Mouse (Mus musculus) heart, embryonic 15.5 days (tissue): ENCODE measurements around the gene Nsg1. TPM values are rescaled to one million over a fixed set of nuclear protein-coding genes. Genes with fewer than 3 reads are reported as not detected.

Experiments
- ATAC-seq: fragments of 200-750 bp; cut with Nextera tagmentation; replicated peaks from 2 replicates; pipeline ENCODE4 v1.8.0; 2017; ENCODE audit warnings: low read depth, moderate TSS enrichment; ENCODE audit not compliant: insufficient number of reproducible peaks, insufficient read depth, low FRiP score
- H3K27ac ChIP-seq: fragments of 300-500 bp; sonication (generic); 2 replicates; pipeline ENCODE4 v1.5.1; 2015; ENCODE audit warnings: mild to moderate bottlenecking, inconsistent platforms
- H3K27me3 ChIP-seq: fragments of 300-500 bp; sonication (generic); 2 replicates; pipeline ENCODE4 v1.6.1; 2015; ENCODE audit warnings: inconsistent platforms
- H3K36me3 ChIP-seq: fragments of 300-500 bp; sonication (generic); 2 replicates; pipeline ENCODE4 v1.6.1; 2015; ENCODE audit warnings: mild to moderate bottlenecking, inconsistent platforms
- H3K4me1 ChIP-seq: fragments of 300-500 bp; sonication (generic); replicated peaks from 2 replicates; pipeline ENCODE4 v1.6.1; 2015; ENCODE audit warnings: inconsistent platforms
- H3K4me2 ChIP-seq: fragments of 300-500 bp; sonication (generic); 2 replicates; pipeline ENCODE4 v1.6.1; 2015; ENCODE audit warnings: inconsistent platforms, mild to moderate bottlenecking, moderate library complexity
- H3K4me3 ChIP-seq: fragments of 300-500 bp; sonication (generic); 2 replicates; pipeline ENCODE4 v1.5.1; 2015; ENCODE audit warnings: mild to moderate bottlenecking, inconsistent platforms
- H3K9ac ChIP-seq: fragments of 300-500 bp; sonication (generic); 2 replicates; pipeline ENCODE4 v1.6.1; 2015; ENCODE audit warnings: mild to moderate bottlenecking, inconsistent platforms
- H3K9me3 ChIP-seq: fragments of 300-500 bp; sonication (generic); replicated peaks from 2 replicates; pipeline ENCODE4 v1.6.1; 2016; ENCODE audit warnings: inconsistent platforms
- WGBS: fragments of 180-500 bp; shearing (Covaris S2); methylation state at CpG from one replicate; pipeline ENCODE4 v1.1.7; 2015; ENCODE audit warnings: mixed read lengths; 5-methylcytosine and 5-hydroxymethylcytosine counted together
- polyA plus RNA-seq: library from polyadenylated mRNA; unstranded; fragments of >200 nt; fragmentation: Nextera tagmentation; extraction: Ambion mirVana; gene quantifications from 2 replicates; pipeline ENCODE4 v1.2.1, GENCODE M21; 2015

Gene Nsg1
- polyA plus RNA-seq, 1 experiment from 2014 or later, result 15.3 TPM

DNA sequence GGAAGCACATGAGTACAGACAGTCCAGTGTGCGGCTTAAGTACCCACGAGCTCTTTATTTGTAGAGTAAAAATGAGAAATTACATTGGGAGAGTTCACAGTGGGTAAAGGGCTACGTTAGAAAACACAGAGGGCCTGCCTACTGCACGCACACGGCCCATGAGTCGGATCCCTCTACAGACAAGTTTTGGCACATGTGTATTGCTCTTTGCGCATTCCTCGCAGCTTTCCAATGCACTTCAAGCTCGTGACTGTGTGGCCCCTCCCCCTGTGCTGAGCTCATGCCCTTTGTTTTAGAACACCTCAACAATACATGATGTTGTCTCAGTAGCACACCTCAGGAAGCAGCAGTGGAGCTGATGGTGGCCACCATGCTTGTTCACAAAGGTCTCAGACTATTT is 22.5 kb downstream of the Nsg1 start:
- ATAC-seq, result no peak
- Histone ChIP-seq H3K4me3 (no peak overlapping the region), H3K4me2 (no peak overlapping the region)

GRCm38 (mm10) chr5:38136247-38136646 is 23.5 kb downstream of the Nsg1 start:
- H3K4me2 ChIP-seq, result no peak overlapping the region
- H3K9me3 ChIP-seq, result no peaks in the 10 kb centered on the region
- H3K9ac ChIP-seq, result no peak overlapping the region
- H3K36me3 ChIP-seq, result peaks cover 8% of the 10 kb centered on the region; the same call in 1 of the 2 replicates
- no peaks in the 10 kb centered on the region for H3K4me1 ChIP-seq
- ATAC-seq, result no peak; the same call in 1 of the 2 replicates
- WGBS, result 90% methylated on average over 9 of the region's 9 CpGs
- no peak overlapping the region for H3K4me3 ChIP-seq
- H3K27me3 ChIP-seq, result no peaks in the 10 kb centered on the region
- H3K27ac ChIP-seq, result no peak overlapping the region

More for the DNA sequence above, 22.5 kb downstream of the Nsg1 start:
- no peaks in the 10 kb centered on the region for H3K4me1 ChIP-seq
- peaks cover 8% of the 10 kb centered on the region; the same call in 1 of the 2 replicates for H3K36me3 ChIP-seq
- no peak overlapping the region for H3K9ac ChIP-seq
- 81% methylated on average over 9 of the region's 9 CpGs for WGBS
- no peaks in the 10 kb centered on the region for H3K27me3 ChIP-seq
- H3K27ac ChIP-seq, result no peak overlapping the region
- H3K9me3 ChIP-seq, result no peaks in the 10 kb centered on the region

GRCm38 (mm10) chr5:38129339-38129738 is 30.4 kb downstream of the Nsg1 start:
- Histone ChIP-seq H3K27ac (no peak overlapping the region), H3K4me2 (no peak overlapping the region), H3K4me3 (no peak overlapping the region), H3K9ac (no peak overlapping the region), H3K27me3 (no peaks in the 10 kb centered on the region), H3K9me3 (no peaks in the 10 kb centered on the region), H3K36me3 (peaks cover 3% of the 10 kb centered on the region; the same call in 1 of the 2 replicates), H3K4me1 (no peaks in the 10 kb centered on the region)
- 69% methylated on average over 2 of the region's 2 CpGs for WGBS
- ATAC-seq, result no peak

- H3K4me1 ChIP-seq, result peaks cover 2% of the 10 kb centered on the region; the same call in 1 of the 2 replicates
- H3K4me2 ChIP-seq, result no peak overlapping the region
- H3K9ac ChIP-seq, result no peak overlapping the region
- 66% methylated on average over 13 of the region's 13 CpGs for WGBS
- H3K36me3 ChIP-seq, result peaks cover 8% of the 10 kb centered on the region; the same call in 1 of the 2 replicates
- H3K4me3 ChIP-seq, result no peak overlapping the region
- no peak for ATAC-seq
- H3K9me3 ChIP-seq, result no peaks in the 10 kb centered on the region
- H3K27me3 ChIP-seq, result no peaks in the 10 kb centered on the region
- no peak overlapping the region for H3K27ac ChIP-seq
These were observed 33.0 kb downstream of the Nsg1 start for GRCm38 (mm10) chr5:38126519-38127306.

DNA sequence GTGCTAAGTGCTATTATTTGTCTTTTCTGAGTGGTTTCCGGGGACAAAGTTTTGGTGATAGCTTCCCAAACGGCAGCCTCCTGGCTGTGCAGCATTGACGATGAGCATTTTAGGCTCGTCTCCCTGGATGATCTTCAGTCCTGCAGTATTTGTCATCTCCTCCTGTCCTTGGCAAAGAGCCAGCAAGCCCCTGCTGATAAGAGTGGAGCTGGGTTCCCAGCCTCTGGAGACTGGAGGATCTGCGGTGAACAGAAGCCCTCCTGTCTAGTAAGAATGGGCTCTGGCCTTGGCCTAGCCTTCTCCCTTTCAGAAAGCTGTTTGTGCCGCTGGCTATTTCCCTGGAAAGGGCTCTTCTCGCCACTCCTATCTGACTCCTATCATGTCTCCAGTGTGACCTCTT is 38.0 kb downstream of the Nsg1 start:
- H3K4me2 ChIP-seq, result no peak overlapping the region
- no peaks in the 10 kb centered on the region for H3K9me3 ChIP-seq
- H3K4me3 ChIP-seq, result no peak overlapping the region
- H3K27ac ChIP-seq, result no peak overlapping the region
- H3K4me1 ChIP-seq, result peaks cover 5% of the 10 kb centered on the region; the same call in 1 of the 2 replicates
- H3K27me3 ChIP-seq, result no peaks in the 10 kb centered on the region
- ATAC-seq, result peak; percentile 33; the same call in 1 of the 2 replicates
- 34% methylated on average over 7 of the region's 7 CpGs for WGBS
- no peak overlapping the region for H3K9ac ChIP-seq
- H3K36me3 ChIP-seq, result 0 out of 2 replicates have a peak, but pooled peaks cover 5% of the 10 kb centered on the region

DNA sequence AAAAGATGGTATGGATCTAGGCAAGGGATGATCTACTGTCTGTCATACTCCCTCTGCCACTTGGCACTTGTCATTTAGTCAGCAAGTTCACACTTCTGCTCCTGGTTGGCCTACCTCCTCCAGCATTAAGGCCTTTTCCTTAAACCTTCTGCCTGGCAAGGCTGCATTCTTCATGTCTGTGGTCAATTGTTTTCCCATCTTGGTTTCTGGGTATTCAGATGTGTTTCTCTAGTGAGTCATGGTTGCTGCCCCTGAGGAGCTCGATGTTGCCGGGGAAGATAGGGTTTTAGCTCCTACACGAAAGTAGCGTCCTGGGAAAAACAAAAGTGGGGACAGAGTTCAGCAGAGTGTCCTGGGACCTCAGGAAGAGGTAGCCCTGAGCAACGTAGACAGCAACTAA is 40.4 kb downstream of the Nsg1 start:
- H3K4me1 ChIP-seq, result peaks cover 5% of the 10 kb centered on the region; the same call in 1 of the 2 replicates
- no peaks in the 10 kb centered on the region for H3K27me3 ChIP-seq
- no peak overlapping the region for H3K27ac ChIP-seq
- H3K36me3 ChIP-seq, result 0 out of 2 replicates have a peak, but pooled peaks cover 5% of the 10 kb centered on the region
- no peak overlapping the region for H3K9ac ChIP-seq
- H3K9me3 ChIP-seq, result no peaks in the 10 kb centered on the region
- H3K4me3 ChIP-seq, result no peak overlapping the region
- no peak for ATAC-seq
- WGBS, result 78% methylated on average over 5 of the region's 5 CpGs
- H3K4me2 ChIP-seq, result no peak overlapping the region

- H3K4me1 ChIP-seq, result peaks cover 5% of the 10 kb centered on the region; the same call in 1 of the 2 replicates
- H3K27ac ChIP-seq, result no peak overlapping the region
- 90% methylated on average over 1 of the region's 1 CpGs for WGBS
- H3K9ac ChIP-seq, result no peak overlapping the region
- no peaks in the 10 kb centered on the region for H3K27me3 ChIP-seq
- no peaks in the 10 kb centered on the region for H3K36me3 ChIP-seq
- no peak for ATAC-seq
- H3K4me3 ChIP-seq, result no peak overlapping the region
- no peak overlapping the region for H3K4me2 ChIP-seq
- no peaks in the 10 kb centered on the region for H3K9me3 ChIP-seq
These were observed 42.7 kb downstream of the Nsg1 start for GRCm38 (mm10) chr5:38117056-38117455.

DNA sequence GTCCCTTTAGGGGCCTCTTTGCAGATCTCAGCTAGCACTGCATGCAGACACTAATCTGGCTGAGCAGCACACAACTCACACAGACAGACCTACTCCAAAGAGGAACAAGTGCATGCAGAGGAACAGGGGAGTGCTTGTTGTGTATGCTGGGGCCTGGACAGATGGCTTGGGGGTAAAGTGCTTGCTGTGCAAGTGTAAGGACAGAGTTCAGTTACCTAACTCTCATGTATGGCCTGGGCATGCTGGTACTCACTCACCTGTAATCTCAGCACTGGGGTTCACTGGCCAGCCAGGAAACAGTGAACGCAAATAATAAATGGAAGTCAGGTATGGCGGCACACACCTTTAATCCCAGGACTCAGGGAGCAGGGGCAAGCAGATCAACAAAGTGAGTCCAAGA is 45.2 kb downstream of the Nsg1 start:
- no peaks in the 10 kb centered on the region for H3K27me3 ChIP-seq
- no peaks in the 10 kb centered on the region; the same call in 1 of the 2 replicates for H3K36me3 ChIP-seq
- no peak overlapping the region for H3K4me3 ChIP-seq
- no peaks in the 10 kb centered on the region for H3K4me1 ChIP-seq
- H3K9me3 ChIP-seq, result no peaks in the 10 kb centered on the region
- no peak overlapping the region for H3K4me2 ChIP-seq
- H3K9ac ChIP-seq, result no peak overlapping the region
- no peak overlapping the region for H3K27ac ChIP-seq
- 88% methylated on average over 2 of the region's 2 CpGs for WGBS
- no peak for ATAC-seq

DNA sequence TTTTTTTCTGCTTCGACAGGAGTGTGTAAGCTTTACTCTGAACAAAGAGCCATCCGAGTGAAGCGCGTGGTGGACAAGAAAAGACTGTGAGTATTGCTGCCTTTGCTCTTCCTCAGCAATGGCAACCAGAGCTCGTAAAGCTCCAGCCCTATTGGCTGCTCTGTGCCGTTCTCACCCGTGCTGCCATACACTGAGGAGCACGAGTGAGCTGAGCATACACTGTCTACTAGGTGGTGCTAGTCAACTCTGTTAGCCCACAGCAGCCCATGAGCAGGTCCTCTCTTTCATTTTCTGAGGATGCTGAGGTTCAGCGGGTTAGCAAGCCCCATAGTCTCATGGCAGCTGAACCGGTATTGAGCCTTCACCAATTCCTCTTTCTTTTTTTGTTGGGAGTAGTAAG is 52.9 kb downstream of the Nsg1 start:
- H3K27ac ChIP-seq, result no peak overlapping the region

GRCm38 (mm10) chr5:38106080-38106697 is 53.5 kb downstream of the Nsg1 start:
- H3K36me3 ChIP-seq, result peaks cover 6% of the 10 kb centered on the region; the same call in 1 of the 2 replicates
- H3K27me3 ChIP-seq, result no peaks in the 10 kb centered on the region
- H3K27ac ChIP-seq, result no peak overlapping the region
- WGBS, result 88% methylated on average over 14 of the region's 14 CpGs
- ATAC-seq, result no peak
- no peak overlapping the region for H3K9ac ChIP-seq
- H3K4me1 ChIP-seq, result no peaks in the 10 kb centered on the region
- no peaks in the 10 kb centered on the region for H3K9me3 ChIP-seq
- no peak overlapping the region for H3K4me2 ChIP-seq
- no peak overlapping the region for H3K4me3 ChIP-seq

More for the DNA sequence above, 52.9 kb downstream of the Nsg1 start:
- Histone ChIP-seq H3K4me2 (no peak overlapping the region), H3K36me3 (peaks cover 6% of the 10 kb centered on the region; the same call in 1 of the 2 replicates), H3K27me3 (no peaks in the 10 kb centered on the region), H3K4me3 (no peak overlapping the region), H3K9me3 (no peaks in the 10 kb centered on the region), H3K9ac (no peak overlapping the region), H3K4me1 (no peaks in the 10 kb centered on the region)
- 87% methylated on average over 10 of the region's 10 CpGs for WGBS
- no peak for ATAC-seq

DNA sequence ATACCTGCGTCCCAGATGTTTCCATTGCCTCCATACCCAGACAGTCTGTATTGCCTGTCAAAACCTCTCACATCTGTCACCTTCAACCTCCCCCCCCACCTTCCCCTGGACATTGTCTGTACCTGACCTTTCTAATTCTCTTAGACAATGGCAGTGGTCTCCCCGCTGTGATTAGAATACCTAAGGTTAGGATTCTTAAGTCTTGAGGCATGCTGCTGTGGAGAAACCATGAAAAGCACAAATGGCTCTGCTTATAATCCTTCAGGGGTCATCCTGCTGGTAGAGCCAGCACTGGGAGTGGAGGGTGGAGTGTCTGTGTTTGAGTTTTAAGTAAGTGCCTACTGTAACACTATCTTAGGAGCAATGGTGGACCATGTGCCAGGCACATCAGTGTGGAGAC is 56.8 kb downstream of the Nsg1 start:
- Histone ChIP-seq H3K36me3 (peaks cover 6% of the 10 kb centered on the region; the same call in 1 of the 2 replicates), H3K4me3 (no peak overlapping the region), H3K4me2 (no peak overlapping the region), H3K27me3 (no peaks in the 10 kb centered on the region), H3K27ac (no peak overlapping the region), H3K9me3 (no peaks in the 10 kb centered on the region), H3K9ac (no peak overlapping the region), H3K4me1 (no peaks in the 10 kb centered on the region)
- no peak; the same call in 1 of the 2 replicates for ATAC-seq
- WGBS, result 91% methylated on average over 2 of the region's 2 CpGs
